Mouse (Mus musculus) lung, postnatal 0 days (tissue): ENCODE results near the gene Trip11.

Experiments used
- CTCF ChIP-seq: IDR thresholded peaks from 2 replicates; pipeline ENCODE4 v1.5.1; 2016; ENCODE audit warnings: antibody characterized with exemption, mild to moderate bottlenecking
- EP300 ChIP-seq: IDR thresholded peaks from 2 replicates; pipeline ENCODE4 v1.6.1; 2016; ENCODE audit warnings: antibody characterized with exemption, mild to moderate bottlenecking, control low read depth

DNA sequence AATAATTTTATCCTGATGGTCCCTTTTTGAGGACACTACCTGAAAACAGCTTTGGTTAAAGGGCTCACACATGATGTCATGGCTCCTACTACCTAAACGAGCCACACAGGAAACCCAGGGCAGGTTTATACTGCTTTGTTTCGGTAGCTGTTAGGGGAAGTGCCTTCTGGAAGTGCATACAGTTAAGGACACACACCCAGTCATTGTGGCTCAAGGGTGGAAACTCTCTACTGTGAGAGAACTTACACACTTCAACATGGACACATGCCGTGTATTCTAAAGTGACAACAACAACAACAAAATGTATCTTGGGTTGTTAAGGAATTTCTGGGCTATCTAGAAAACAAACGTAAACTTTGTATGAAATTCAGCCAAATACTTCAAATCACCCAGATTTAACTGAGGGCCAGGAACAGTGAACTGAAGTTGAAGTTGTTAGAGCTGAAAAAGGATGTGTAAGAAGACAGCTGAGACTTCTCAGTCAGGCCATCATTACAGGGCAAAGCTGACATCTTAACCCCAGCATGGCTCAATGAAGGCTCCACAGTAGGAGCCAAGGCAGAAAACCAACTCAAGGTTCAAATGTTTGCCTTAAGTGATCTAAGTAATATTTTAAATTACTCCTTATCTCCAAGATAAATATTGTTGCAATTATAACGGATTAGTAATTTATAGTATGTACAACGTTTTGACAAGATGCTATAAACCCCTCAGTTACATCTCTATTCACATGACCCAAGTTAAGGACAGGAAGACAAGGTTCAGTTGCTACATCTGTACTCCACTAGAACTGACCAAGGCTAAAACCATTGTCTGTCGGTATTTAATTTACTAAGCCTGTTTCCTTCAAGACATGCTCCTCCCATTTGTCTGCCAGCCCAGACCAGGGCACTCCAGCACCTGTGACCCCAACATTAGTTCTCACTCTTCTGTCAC, 80.6 kb downstream of the Trip11 start:
- no peak for TF ChIP-seq CTCF
- TF ChIP-seq EP300: no peak
